Mouse (Mus musculus) v-Abl transformed pro-B cells (cell line): ENCODE data around the gene Astn2.

ENCODE experiments used
- in situ Hi-C, 2 experiments: fragments of 400-800 bp; cut with MboI; formaldehyde crosslinking; loops; one replicate each; pipeline ENCODE4 v1.15.1; 2025; ENCODE audit not compliant: unreplicated experiment in 2 of 2

The Astn2 gene

DNA sequence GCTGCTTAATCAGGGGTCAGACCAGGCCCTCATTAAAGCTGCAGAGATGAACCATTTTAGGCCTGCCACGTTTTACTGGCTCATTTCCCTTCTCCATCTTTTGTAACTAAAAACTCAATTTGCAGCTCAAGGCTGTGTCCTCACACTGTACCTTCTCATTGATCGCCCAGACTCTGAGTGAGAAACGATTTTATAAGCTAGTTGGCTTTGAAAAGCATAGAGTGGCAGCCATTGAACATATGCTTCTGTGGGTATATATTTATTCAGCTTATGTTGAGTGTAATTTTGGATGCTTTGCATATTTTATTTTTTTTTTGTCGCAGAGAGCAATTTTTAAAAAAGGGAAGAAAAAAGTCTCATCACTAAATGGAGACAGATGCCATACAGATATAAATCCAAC, 637.0 kb downstream of the Astn2 start:
- in situ Hi-C loops, result no loop called here

DNA sequence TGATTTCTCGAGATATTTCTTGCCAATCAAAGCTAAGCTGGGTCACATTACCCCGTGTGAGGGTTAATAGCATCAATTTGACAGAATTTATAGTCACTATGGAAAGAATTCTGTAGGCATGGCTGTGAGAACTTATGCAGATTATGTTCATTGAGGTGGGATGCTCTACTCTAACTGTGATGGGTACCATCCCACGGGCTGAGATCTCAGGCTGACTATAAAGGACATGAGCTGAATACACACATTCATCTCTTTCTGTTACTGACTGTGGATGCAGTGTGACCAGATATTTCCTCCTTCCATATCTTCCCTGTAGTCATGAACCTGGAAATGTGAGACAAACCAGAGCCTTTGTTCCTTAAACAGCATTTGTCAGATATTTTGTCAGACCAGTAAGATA, 639.1 kb downstream of the Astn2 start:
- in situ Hi-C loops, result no loop called here

DNA sequence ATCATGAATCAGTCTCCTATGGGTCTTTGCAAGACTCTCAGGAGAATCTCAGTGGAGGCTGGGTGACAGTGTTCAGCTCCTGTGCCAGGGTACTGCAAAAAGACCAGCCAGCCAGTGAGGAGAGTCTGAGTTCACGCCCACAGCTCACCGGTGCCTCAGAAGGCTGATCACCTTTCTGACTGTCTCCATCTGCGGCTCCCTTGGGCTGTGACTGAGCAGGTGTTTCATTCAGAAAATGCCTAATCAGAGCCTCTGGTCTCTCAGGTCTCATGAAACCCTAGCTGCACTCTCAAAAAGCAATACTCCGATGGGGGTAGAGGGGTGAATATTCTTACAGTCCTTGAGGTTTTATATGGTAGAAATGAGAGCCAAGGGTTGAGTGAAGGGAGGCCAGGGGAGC, 640.1 kb downstream of the Astn2 start:
- in situ Hi-C loops, result no loop called here

DNA sequence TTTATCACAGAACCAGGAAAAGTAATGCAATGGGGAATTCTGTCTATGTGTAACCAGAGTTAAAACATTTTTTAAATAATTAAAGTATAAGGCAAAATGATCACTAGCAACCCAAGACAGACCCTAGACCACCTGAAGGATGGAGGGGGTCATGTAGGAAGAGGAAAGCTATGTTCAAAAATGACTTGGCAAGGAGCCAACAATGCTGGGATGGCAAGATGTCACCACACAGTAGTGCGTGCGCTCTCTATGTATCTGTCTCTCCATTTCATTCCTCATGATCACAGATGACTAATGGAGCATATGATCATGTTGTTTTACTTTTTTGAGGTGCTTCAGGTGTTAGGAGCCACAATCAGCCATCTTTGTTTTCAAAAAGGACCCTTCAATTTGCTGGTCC, 640.6 kb downstream of the Astn2 start:
- in situ Hi-C loops, result no loop called here

DNA sequence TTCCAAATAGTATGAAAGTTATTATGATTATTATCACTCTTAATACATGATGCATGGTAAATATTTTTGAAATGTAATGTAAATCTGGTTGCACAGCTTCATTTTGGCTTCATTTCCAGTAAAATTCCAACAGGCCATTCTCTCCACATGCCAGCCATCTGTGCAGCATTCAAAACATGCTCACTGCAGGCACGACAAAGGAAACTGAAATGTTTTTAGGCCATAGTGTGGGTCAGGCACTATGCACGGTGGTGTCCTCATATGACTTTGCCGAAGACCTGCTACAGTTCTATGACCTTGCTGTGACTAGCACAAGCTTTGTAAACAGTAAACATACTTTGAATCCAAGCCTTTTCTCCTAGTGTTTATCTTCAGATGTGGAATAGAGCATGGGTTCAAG, 642.3 kb downstream of the Astn2 start:
- in situ Hi-C loops, result no loop called here

DNA sequence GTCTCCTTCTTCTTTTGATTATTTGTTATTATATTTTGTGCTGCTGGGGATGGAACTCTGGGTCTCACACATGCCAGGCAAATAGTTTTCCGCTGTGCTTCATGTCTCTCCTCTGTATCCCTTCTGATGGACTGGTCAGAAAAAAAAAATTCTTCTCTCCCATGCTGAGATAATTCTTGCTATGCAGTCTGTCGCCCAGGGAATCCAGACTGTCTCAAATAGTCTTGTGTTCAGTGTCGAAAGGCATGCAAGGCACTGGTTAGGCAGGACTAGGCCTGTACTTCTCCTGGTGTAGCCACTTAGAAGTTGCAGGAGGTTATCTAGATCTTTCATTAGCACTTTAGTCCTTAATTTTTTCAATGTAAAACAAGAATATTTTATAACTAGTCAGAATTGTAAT, 642.8 kb downstream of the Astn2 start:
- in situ Hi-C loops, result no loop called here

DNA sequence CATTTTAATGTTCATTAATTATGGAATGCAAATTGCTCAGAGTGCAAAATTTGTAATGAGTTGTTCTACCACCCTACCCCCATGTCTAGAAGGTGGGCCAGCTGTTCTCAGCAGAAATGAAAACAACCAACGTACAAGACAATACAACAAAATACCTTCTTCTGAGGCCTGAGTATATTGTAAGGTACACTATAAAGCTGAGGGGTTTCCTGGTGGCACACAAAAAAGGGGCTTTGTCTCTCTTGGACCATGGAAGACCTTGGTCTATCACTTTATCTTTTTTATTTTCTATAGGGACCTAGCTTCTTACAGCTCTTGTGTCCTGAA, 645.6 kb downstream of the Astn2 start:
- in situ Hi-C loops, result no loop called here

DNA sequence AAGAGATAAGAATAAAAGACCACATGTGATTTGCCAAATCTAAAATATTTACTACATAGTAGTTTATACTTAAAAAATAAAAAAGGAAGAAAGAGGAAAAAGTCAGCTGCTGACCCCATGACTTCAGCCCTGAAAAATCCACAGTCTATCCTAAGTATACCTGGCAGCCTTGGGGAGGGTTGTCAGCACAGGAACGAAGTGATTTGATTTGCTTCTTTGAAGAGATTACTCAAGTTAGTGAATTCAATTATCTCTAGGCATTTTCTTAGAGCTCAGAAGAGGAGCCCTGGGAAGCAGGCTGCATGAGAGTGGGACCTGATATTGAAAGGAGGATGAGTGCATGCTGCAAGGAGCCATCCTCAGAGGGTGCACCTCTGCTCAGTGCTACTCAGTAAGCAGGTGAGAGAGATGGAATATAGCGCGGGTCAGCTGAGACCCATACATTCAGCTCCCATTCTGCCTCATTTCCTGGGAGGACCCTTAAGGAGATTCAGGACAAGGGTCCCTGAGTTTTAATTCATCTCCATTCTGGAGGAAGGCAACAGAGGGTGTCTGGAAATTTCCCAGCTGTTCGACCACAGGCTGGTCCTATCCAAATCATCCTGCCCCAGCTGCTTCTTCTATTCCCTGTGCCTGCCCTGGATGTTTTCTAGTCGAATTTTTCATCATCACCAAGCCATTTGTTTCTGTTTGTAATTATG, 646.1 kb downstream of the Astn2 start:
- in situ Hi-C loops, result no loop called here

DNA sequence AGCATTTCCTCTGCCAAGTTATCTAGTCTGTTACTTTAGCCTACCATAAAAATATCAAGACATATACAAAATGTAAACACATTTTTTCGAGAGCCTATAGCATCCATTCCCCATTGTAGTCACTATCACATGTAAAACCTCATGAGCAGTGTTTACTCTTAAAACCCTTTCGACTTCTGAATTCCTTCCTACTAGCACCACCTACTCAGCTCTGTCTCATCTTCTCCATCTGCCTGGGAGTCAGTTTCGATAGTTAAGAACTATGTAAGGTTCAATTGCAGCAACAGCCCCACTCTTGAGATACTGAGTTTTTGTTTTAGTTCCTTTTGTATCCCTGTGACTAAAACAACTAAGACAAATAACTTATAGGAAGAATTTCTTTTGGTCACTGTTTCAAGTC, 651.5 kb downstream of the Astn2 start:
- in situ Hi-C loops, result no loop called here

DNA sequence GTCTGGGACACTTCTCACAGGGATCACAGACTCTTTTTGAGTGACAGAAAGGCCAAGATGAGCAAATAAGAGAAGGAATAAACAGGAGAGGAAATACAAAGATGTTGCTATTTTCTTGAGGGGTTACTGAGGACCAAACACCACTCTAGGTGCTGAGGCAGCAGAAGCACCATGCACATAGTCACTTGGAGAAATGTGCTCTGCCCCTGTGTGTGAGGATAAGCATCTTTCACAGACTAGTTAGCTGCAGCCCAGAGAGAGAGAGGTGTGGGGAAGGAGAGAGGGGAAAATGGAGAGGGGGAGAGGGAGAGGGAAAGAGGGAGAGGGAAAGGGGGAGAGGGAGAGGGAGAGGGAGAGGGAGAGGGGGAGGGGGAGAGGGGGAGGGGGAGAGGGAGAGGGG, 659.6 kb downstream of the Astn2 start:
- in situ Hi-C loops, result no loop called here

DNA sequence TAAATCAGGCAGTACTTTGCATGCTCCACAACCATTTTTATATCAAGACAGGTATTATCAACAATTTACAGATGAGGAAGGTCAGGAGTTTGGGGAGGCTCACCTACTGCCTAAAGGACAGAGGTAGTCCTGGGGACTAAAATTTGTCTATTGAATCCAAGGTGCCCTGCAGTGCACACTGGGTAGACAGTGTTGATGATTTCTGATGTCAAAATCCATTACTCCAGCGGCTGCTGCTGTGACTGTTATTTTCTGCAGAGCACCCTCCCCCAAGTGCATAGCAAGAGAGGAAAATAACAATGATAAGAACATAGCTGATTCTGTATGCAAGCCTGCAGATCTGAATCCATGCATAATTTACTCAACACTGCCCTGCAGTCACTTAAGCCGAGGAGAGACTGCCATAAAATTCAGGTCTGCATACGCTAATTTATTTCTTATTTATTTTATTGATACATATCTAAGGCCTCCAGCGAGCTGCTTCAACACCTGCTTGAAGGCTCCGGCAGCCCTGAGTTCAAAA, 660.3 kb downstream of the Astn2 start:
- in situ Hi-C loops, result no loop called here

DNA sequence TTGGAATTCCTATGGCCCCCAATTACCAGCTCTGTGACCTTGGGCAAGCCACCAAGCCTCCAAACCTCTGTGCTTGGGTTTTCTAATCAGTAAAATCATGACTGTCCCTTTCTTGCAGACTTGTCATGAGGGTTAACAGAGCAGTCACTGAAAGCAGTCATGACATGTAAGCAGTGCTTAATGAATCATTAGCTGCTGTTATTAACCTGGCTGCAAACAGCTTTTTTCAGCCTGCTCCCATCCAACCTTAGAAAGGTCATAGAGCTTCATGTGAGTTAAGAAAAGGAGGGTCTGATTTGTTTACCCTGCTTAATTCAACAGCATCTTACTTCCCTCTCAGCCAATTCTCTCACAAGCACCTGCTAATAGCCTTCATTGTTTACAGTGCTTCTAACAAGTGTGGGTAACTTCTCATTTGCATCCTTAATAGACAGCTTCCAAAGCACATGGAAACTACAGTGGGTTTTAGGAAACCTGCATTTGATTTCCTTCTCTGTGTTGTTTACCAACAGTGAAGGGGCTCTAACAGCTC, 661.2 kb downstream of the Astn2 start:
- in situ Hi-C loops, result no loop called here

DNA sequence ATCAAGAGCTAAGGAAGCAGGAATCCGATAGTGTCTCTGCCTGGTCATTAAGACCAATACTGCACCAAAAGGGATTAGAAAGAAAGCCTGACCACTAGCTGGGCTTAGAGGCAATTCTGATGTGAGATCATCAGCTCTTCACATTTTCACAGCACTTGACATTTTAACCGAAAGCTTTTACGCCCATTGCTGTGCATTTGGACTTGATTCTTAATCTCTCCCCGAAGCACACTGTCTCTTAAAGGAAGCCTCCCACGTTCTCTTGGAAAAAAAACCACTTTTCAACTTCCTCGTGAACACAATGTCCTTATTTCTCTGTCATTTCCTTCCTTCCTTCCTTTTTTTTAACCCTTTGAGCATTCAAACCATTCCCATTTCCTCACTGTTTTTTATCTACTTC, 680.0 kb downstream of the Astn2 start:
- in situ Hi-C loops, result no loop called here

DNA sequence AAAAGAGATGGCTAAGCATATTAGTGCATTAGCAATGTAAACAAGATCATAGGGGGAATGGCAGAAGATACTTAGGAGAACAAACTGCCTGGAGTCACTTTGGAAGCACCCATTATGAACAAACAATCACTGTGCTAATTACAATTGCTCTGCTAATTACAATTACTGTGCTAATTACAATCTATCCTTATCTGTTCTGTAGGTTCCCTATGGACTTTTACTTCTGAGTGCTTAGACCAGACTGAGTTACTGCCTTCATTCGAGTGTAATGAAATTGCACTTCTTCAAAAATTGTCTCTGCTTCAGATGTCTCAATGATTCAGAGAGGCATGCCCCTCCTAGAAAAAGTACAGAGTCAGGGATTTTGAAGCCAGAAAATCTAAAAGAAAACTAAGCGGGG, 684.8 kb downstream of the Astn2 start:
- in situ Hi-C loops, result no loop called here

DNA sequence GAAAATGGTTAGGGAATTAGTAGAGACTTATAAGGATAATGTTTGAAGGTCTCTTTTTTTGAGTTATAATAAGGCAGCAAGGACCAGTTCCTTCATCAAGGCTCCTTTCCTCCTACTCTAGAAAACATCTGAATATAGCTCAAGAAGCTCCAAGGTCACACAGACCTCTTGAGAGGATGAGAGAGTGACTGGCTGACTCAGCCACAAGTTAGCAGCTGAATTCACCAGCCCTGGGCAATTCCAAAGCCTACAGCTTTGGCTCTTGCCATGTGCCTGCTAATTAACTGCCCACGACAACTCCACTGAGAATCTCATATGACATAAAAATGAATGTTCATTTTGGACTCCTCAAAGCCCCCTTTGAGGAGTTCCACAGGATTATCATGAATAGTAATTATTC, 686.5 kb downstream of the Astn2 start:
- in situ Hi-C loops, result no loop called here

DNA sequence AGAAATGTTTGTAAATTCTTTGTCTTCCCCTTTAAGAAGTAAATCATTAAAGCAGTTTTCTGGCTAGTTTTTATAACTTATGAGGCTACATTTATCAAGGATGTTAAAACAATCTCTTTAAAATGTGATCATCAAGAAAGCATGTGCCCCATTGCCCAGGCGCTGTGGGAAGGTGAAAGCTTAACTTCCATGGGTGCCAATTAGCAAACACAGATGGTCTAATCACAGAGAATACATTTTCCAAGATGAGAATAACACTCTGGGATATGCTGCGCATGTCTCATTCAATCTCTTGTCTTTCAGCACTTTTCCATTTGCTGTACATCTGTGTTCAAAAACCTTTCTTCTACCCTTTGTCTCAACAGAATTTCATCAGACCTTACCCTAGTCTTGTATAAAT, 688.3 kb downstream of the Astn2 start:
- in situ Hi-C loops, result no loop called here

DNA sequence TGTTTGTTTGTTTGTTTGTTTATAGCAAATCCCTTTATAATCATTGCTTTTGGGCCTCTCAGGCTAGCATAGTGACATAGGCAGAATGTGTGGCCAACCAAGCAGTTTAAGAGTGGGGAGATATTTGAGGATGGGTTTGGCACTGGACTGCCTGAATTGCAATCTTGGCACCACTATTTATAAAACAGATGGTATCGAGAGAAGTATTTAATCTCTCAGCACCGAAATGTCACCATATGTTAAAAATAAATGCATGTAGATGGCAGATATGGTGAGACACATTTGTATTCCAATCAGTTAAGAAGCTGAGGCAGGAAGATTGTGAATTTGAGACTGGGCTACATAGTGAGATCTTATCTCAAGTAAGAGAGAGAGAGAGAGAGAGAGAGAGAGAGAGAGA, 692.7 kb downstream of the Astn2 start:
- in situ Hi-C loops, result no loop called here

DNA sequence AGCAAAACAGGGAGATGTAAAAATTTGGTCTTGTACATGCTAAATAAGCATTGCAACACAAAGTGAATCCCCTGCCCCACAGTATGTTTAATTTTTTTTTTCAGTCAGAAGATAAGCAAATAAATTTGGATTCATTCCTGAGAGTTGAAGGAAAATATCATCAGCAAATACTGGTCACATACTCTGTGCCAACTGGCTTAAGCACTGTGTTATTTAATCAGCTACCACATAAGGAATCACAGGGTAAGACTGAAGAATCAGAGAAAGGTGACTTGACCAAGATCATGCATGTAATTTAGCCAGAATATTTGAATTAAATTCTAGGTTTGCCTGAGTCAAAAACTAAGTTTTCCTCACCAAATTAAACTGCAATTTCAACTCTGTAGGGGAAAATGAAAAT, 693.8 kb downstream of the Astn2 start:
- in situ Hi-C loops, result no loop called here

DNA sequence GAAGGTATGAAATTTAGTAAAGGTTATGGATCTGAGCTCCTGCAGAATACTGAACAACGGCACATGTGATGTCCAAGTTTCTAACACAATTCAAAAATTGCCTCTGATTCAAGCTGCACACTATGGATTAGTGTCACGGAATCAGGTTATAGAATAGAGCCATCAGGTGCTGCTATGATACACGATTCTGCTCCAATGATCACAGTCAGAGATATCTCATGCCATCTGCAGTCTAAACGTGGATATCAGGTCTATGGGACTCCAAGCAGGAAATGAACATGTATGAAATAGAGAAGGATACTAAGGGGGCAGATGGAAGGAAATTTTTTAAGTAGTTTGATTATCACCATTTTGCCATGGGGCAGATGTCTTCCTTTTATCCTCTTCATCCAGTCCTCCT, 702.6 kb downstream of the Astn2 start:
- in situ Hi-C loops, result no loop called here

DNA sequence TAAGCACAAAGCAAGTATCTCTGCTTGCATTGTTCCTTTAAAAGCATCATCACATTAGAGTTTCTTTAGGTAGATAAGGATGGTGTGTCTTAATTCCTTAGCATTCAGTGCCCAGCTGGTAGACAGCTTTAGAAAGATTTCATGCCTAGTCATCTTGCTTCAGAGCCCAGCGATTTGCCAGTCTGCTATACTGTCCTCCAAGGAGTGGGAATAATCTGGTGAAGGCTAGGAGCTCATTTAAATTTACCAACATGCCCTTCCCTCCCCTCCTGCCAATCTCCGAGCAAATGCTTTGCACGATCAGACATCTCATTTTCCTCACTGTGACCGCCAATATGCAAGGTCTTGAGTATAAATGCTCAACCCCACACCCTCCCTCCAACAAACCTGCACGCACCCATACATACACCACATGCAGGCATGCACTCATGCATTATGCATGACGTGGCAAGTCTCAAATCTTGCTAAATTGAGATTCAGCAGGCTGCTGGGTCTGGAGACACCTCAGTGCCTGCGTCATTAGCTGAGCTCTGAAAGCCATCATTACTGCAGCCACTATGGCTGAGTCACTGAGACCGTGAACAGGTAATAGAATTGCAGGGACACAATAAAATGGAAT, 704.6 kb downstream of the Astn2 start:
- in situ Hi-C loops, result no loop called here

DNA sequence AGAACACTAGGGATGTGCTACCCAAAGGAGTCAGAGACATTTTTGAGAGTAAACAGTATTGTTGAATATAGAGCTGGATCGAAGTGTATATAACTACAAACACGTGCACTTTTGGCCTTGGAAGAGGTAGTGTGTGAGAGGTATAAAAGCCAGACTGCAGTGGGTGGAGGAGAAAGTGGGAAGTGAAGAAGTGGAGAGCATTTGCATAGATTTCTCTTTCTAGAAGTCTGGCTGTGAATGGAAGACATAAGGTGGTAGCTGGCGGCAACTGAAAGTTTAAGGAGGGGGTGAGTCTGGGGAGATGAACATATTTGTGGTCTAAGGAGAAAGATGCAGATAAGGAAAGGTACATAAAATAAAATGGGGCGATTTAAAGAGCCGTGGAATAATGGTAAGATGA, 709.2 kb downstream of the Astn2 start:
- in situ Hi-C loops, result no loop called here

DNA sequence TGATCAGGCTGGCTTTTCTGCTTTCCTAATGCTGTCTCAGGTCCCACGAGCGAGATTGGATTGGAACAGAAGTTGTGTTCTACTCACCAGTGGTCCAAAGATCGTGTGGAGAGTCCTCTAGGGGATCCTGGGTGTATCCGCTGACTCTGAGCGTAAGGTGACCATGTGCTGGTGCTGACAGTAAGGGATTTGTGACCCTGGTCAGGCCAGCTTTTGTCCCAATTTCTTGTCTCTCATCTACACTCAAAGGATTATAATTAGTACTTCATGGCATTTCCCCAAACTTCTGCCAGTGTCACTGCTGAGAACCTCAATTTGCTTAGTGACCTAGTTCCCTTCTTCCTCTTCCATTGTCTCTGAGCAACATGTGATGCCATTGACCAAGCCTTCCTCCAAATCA, 710.4 kb downstream of the Astn2 start:
- in situ Hi-C loops, result no loop called here
